Mouse (Mus musculus) lung, embryonic 14.5 days (tissue): ENCODE measurements at regions not wholly inside any gene's neighbourhood (a gene's known extent, or its start where the extent isn't known, plus 50 kb on each side); places are given as distances from the start of the nearest gene placed in this dataset.

ENCODE experiments used
- ATAC-seq: fragments of 200-750 bp; cut with Nextera tagmentation; 2 replicates; pipeline ENCODE4 v1.8.0; 2017; ENCODE audit warnings: mild to moderate bottlenecking, moderate TSS enrichment, moderate library complexity; ENCODE audit not compliant: insufficient read depth
- DNase-seq: peaks from one replicate; pipeline ENCODE4 v3.0.0-alpha.2; 2015
- H3K27ac ChIP-seq: fragments of 300-500 bp; sonication (generic); 2 replicates; pipeline ENCODE4 v1.5.1; 2014; ENCODE audit warnings: low read depth, mild to moderate bottlenecking, moderate library complexity
- H3K27me3 ChIP-seq: fragments of 300-500 bp; sonication (generic); 2 replicates; pipeline ENCODE4 v1.6.1; 2014; ENCODE audit warnings: low read length, control low read depth; ENCODE audit not compliant: insufficient read depth
- H3K36me3 ChIP-seq: fragments of 300-500 bp; sonication (generic); 2 replicates; pipeline ENCODE4 v1.6.1; 2014; ENCODE audit warnings: control low read depth; ENCODE audit not compliant: insufficient read depth
- H3K4me1 ChIP-seq: fragments of 300-500 bp; sonication (generic); 2 replicates; pipeline ENCODE4 v1.6.1; 2014; ENCODE audit warnings: antibody characterized with exemption, control low read depth; ENCODE audit not compliant: insufficient read depth
- H3K4me2 ChIP-seq: fragments of 300-500 bp; sonication (generic); 2 replicates; pipeline ENCODE4 v1.6.1; 2014; ENCODE audit warnings: mild to moderate bottlenecking
- H3K4me3 ChIP-seq: fragments of 300-500 bp; sonication (generic); 2 replicates; pipeline ENCODE4 v1.5.1; 2014; ENCODE audit warnings: low read depth, low read length
- H3K9ac ChIP-seq: fragments of 300-500 bp; sonication (generic); 2 replicates; pipeline ENCODE4 v1.6.1; 2014
- H3K9me3 ChIP-seq: fragments of 300-500 bp; sonication (generic); 2 replicates; pipeline ENCODE4 v1.6.1; 2016; ENCODE audit warnings: low read depth, low read length, control low read depth
- CTCF ChIP-seq: IDR thresholded peaks from 2 replicates; pipeline ENCODE4 v1.5.1; 2016; ENCODE audit warnings: antibody characterized with exemption, low read depth
- WGBS: fragments of 180-500 bp; shearing (Covaris S2); extraction: QIAGEN DNeasy Blood & Tissue Kit; methylation state at CpG from one replicate; pipeline ENCODE4 v1.1.7; 2014; 5-methylcytosine and 5-hydroxymethylcytosine counted together

DNA sequence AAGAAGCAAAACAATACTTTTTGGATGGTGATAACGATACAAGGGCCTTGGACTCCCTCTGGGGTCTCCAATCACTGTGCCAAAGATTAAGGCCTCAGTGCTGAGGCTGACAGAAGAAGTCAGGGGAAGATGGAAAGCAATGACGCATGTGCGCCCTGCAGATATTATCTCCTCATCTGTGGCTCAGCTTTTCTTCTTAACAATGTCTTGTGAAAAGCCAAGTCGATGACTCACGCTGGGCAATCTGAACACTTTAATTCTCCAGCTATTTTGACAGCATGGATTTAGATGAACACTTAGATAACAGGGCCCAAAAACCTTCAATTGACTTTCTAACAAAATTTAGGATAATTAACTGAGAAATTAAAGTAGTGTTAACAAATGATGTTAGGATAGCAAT lies 155.7 kb upstream of the Cxcl12 start:
- TF ChIP-seq CTCF, result no peak
- DNase-seq, result no peak
- Histone ChIP-seq H3K27me3 (no peaks in the 10 kb centered on the region), H3K36me3 (no peaks in the 10 kb centered on the region), H3K9ac (no peak overlapping the region), H3K4me3 (no peak overlapping the region), H3K4me1 (no peaks in the 10 kb centered on the region), H3K27ac (no peak overlapping the region), H3K9me3 (no peaks in the 10 kb centered on the region), H3K4me2 (no peak overlapping the region)
- no peak for ATAC-seq
- WGBS, result 83% methylated on average over 5 of the region's 5 CpGs

DNA sequence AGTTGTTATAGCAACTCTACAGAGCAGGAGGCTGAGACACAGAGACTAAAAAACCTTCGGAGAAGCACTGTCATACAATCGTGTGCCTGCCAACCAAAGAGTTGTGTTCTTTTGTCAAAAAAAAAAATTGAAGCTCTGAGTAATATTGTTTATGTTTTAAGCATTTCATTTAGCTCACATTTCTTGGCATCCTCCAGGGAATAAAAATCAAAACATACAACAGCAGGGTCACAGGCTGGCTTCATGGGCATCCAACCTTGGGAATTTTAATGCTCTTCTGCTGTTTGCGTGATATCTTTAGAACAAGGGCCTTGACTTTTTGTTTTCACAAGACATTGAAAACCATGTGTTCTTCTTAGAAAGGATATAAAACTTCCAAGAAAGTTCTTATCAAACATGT lies 152.9 kb upstream of the Cxcl12 start:
- no peaks in the 10 kb centered on the region for H3K27me3 ChIP-seq
- TF ChIP-seq CTCF, result no peak
- ATAC-seq (no peak), DNase-seq (no peak)
- no peak overlapping the region for H3K27ac ChIP-seq
- H3K4me1 ChIP-seq, result no peaks in the 10 kb centered on the region
- no peak overlapping the region for H3K4me3 ChIP-seq
- no peaks in the 10 kb centered on the region for H3K9me3 ChIP-seq
- H3K9ac ChIP-seq, result no peak overlapping the region
- 73% methylated on average over 3 of the region's 3 CpGs for WGBS
- no peaks in the 10 kb centered on the region for H3K36me3 ChIP-seq
- no peak overlapping the region for H3K4me2 ChIP-seq

GRCm38 (mm10) chr6:117021851-117022250 lies 146.5 kb upstream of the Cxcl12 start:
- Histone ChIP-seq H3K4me3 (no peak overlapping the region), H3K27ac (no peak overlapping the region), H3K9me3 (no peaks in the 10 kb centered on the region), H3K27me3 (no peaks in the 10 kb centered on the region), H3K4me1 (no peaks in the 10 kb centered on the region), H3K36me3 (no peaks in the 10 kb centered on the region), H3K4me2 (no peak overlapping the region), H3K9ac (no peak overlapping the region)
- peak; percentile 39 for DNase-seq
- no peak; the same call in 1 of the 2 replicates for ATAC-seq
- no peak for TF ChIP-seq CTCF
- WGBS, result 23% methylated on average over 10 of the region's 10 CpGs

GRCm38 (mm10) chr6:117032042-117032746 lies 136.1 kb upstream of the Cxcl12 start:
- 46% methylated on average over 8 of the region's 8 CpGs for WGBS

DNA sequence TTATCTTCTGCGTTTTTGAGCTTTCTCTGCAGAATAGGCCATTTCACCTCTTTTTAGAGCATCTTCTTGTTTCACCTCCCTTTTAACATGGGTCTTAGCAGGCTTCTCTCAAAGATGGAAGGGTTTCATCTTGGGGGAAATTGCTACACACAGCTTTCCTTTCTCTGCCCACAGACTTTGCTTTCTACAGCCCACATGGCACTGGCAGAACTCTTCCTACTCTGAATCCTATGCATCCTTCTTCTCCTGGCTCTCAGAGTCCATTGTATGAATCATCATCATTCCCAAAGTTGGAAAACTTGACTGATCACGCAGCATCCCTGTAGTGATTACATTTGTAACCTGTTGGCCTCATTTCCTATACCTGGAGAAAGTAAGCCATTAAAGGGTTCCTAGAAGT lies 124.6 kb upstream of the Cxcl12 start:
- Histone ChIP-seq H3K4me3 (no peak overlapping the region), H3K4me2 (no peak overlapping the region), H3K9ac (no peak overlapping the region), H3K9me3 (no peaks in the 10 kb centered on the region), H3K4me1 (no peaks in the 10 kb centered on the region), H3K36me3 (no peaks in the 10 kb centered on the region), H3K27me3 (no peaks in the 10 kb centered on the region), H3K27ac (no peak overlapping the region)
- no peak for ATAC-seq
- WGBS, result 75% methylated on average over 2 of the region's 2 CpGs
- no peak for TF ChIP-seq CTCF
- no peak for DNase-seq

More at GRCm38 (mm10) chr6:117032042-117032746, 136.1 kb upstream of the Cxcl12 start:
- Histone ChIP-seq H3K9me3 (no peaks in the 10 kb centered on the region), H3K27ac (no peak overlapping the region), H3K27me3 (no peaks in the 10 kb centered on the region), H3K36me3 (no peaks in the 10 kb centered on the region), H3K4me1 (no peaks in the 10 kb centered on the region), H3K4me2 (no peak overlapping the region), H3K9ac (no peak overlapping the region), H3K4me3 (no peak overlapping the region)
- ATAC-seq (peak; percentile 68; the same call in 1 of the 2 replicates), DNase-seq (peak; percentile 68)
- TF ChIP-seq CTCF, result no peak

- WGBS, result 21% methylated on average over 14 of the region's 14 CpGs
- H3K27ac ChIP-seq, result no peak overlapping the region
- H3K27me3 ChIP-seq, result no peaks in the 10 kb centered on the region
- no peak overlapping the region for H3K4me2 ChIP-seq
- H3K9me3 ChIP-seq, result no peaks in the 10 kb centered on the region
- ATAC-seq (no peak), DNase-seq (no peak)
- no peaks in the 10 kb centered on the region for H3K36me3 ChIP-seq
- TF ChIP-seq CTCF, result no peak
- no peaks in the 10 kb centered on the region for H3K4me1 ChIP-seq
- no peak overlapping the region for H3K9ac ChIP-seq
- H3K4me3 ChIP-seq, result no peak overlapping the region
Measured at GRCm38 (mm10) chr6:117049459-117050010, 118.8 kb upstream of the Cxcl12 start.

- H3K36me3 ChIP-seq, result no peaks in the 10 kb centered on the region
- H3K4me1 ChIP-seq, result no peaks in the 10 kb centered on the region
- no peaks in the 10 kb centered on the region for H3K9me3 ChIP-seq
- no peaks in the 10 kb centered on the region for H3K27me3 ChIP-seq
- no peak overlapping the region for H3K4me3 ChIP-seq
- WGBS, result 73% methylated on average over 3 of the region's 3 CpGs
- no peak overlapping the region for H3K4me2 ChIP-seq
- no peak for TF ChIP-seq CTCF
- ATAC-seq (no peak), DNase-seq (no peak)
- no peak overlapping the region for H3K27ac ChIP-seq
- H3K9ac ChIP-seq, result no peak overlapping the region
Measured at GRCm38 (mm10) chr6:117060688-117061087, 107.6 kb upstream of the Cxcl12 start.
